Mouse (Mus musculus) small intestine, adult 2 months (tissue): ENCODE results near the gene Dhx33. TPM values are rescaled to one million over a fixed set of nuclear protein-coding genes. Genes with fewer than 3 reads are reported as not detected.
A peak's percentile ranks its signal among the peaks of the same experiment; 100 is the strongest.

Experiments
- H3K27ac ChIP-seq: fragments of 200-500 bp; 2 replicates; pipeline ENCODE4 v1.5.1; 2012; ENCODE audit warnings: low read depth, low read length, control low read depth, inconsistent platforms; ENCODE audit not compliant: insufficient read depth
- H3K27me3 ChIP-seq: fragments of 200-500 bp; 2 replicates; pipeline ENCODE4 v1.6.1; 2012; ENCODE audit warnings: mild to moderate bottlenecking, moderate library complexity, low read length, inconsistent platforms; ENCODE audit not compliant: control insufficient read depth, insufficient read depth
- H3K36me3 ChIP-seq: fragments of 200-500 bp; 2 replicates; pipeline ENCODE4 v1.6.1; 2012; ENCODE audit warnings: mild to moderate bottlenecking, low read length, control low read depth, inconsistent platforms; ENCODE audit not compliant: control insufficient read depth, insufficient read depth
- H3K4me1 ChIP-seq: fragments of 200-500 bp; 2 replicates; pipeline ENCODE4 v1.6.1; 2012; ENCODE audit warnings: low read length, inconsistent platforms, mixed read lengths; ENCODE audit not compliant: control insufficient read depth, insufficient read depth, insufficient read length
- H3K4me3 ChIP-seq: fragments of 200-500 bp; 2 replicates; pipeline ENCODE4 v1.5.1; 2012; ENCODE audit warnings: low read depth, mild to moderate bottlenecking, control low read depth, inconsistent platforms, low read length, moderate library complexity
- CTCF ChIP-seq: fragments of 200-500 bp; IDR thresholded peaks from 2 replicates; pipeline ENCODE4 v1.5.1; 2012; ENCODE audit warnings: low read depth, mild to moderate bottlenecking, control low read depth, inconsistent platforms, low read length, moderate library complexity, mixed read lengths; ENCODE audit not compliant: insufficient replicate concordance, insufficient read length; ENCODE audit errors: extremely low read depth
- POLR2A ChIP-seq: fragments of 200-500 bp; IDR thresholded peaks from 2 replicates; pipeline ENCODE4 v1.6.1; 2012; ENCODE audit warnings: low read depth, mild to moderate bottlenecking, control low read depth, inconsistent platforms, low read length, moderate library complexity
- WGBS: fragments of 180-500 bp; shearing (Covaris S2); methylation state at CpG from one replicate; pipeline ENCODE4 v1.1.7; 2018; 5-methylcytosine and 5-hydroxymethylcytosine counted together
- polyA plus RNA-seq: library from polyadenylated mRNA; depleted of rRNA; stranded (reverse); fragments of >200 nt; gene quantifications from 2 replicates; pipeline ENCODE4 v1.2.3, GENCODE M21; 2012

Gene Dhx33
- polyA plus RNA-seq, 1 experiment: 8.2 TPM

- Histone ChIP-seq H3K4me1 (peaks cover 7% of the 10 kb centered on the region), H3K4me3 (peak overlapping the region; percentile 96), H3K27me3 (no peaks in the 10 kb centered on the region), H3K36me3 (peaks cover 11% of the 10 kb centered on the region), H3K27ac (peak overlapping the region; percentile 90)
- WGBS: 12% methylated on average over 24 of the region's 24 CpGs
- TF ChIP-seq CTCF (0 out of 2 replicates have a peak, but pooled peaks have one; percentile 12), POLR2A (no peak)
Observed at GRCm38 (mm10) chr11:70970560-70971540, 33.4 kb downstream of the Dhx33 start.

GRCm38 (mm10) chr11:70969821-70970559 lies 34.2 kb downstream of the Dhx33 start, which contains the start of the genes Nup88 and Rpain:
TSS of gene Nup88 (minus strand) at chr11:70969973.
TSS of gene Rpain (plus strand) at chr11:70970213.
- TF ChIP-seq POLR2A: peak; percentile 90
- no peak for TF ChIP-seq CTCF
- Histone ChIP-seq H3K4me3 (peak within 1 kb of the TSS; percentile 96), H3K4me1 (peaks cover 7% of the 10 kb centered on the region), H3K27me3 (no peaks in the 10 kb centered on the region), H3K36me3 (peaks cover 16% of the 10 kb centered on the region), H3K27ac (peak within 1 kb of the TSS; percentile 90)
- under 1% methylated on average over 43 of the region's 43 CpGs for WGBS

GRCm38 (mm10) chr11:70969271-70969794 lies 34.9 kb downstream of the Dhx33 start:
- H3K27ac ChIP-seq: peak overlapping the region; percentile 76
- no peaks in the 10 kb centered on the region for H3K27me3 ChIP-seq
- peak overlapping the region; percentile 85 for H3K4me3 ChIP-seq
- TF ChIP-seq CTCF (no peak), POLR2A (no peak)
- H3K4me1 ChIP-seq: peaks cover 7% of the 10 kb centered on the region
- WGBS: under 1% methylated on average over 25 of the region's 25 CpGs
- H3K36me3 ChIP-seq: peaks cover 22% of the 10 kb centered on the region

- Histone ChIP-seq H3K4me3 (no peak overlapping the region), H3K4me1 (peaks cover 2% of the 10 kb centered on the region), H3K27ac (no peak overlapping the region), H3K27me3 (no peaks in the 10 kb centered on the region), H3K36me3 (peaks cover 49% of the 10 kb centered on the region)
- TF ChIP-seq CTCF (no peak), POLR2A (no peak)
- 85% methylated on average over 4 of the region's 4 CpGs for WGBS
Observed at GRCm38 (mm10) chr11:70964222-70964907, 39.9 kb downstream of the Dhx33 start.

GRCm38 (mm10) chr11:70960786-70961554 lies 43.3 kb downstream of the Dhx33 start:
- H3K27me3 ChIP-seq: no peaks in the 10 kb centered on the region
- H3K36me3 ChIP-seq: peaks cover 67% of the 10 kb centered on the region
- H3K4me1 ChIP-seq: no peaks in the 10 kb centered on the region
- no peak overlapping the region for H3K4me3 ChIP-seq
- WGBS: 88% methylated on average over 5 of the region's 5 CpGs
- no peak overlapping the region for H3K27ac ChIP-seq
- no peak for TF ChIP-seq POLR2A
- TF ChIP-seq CTCF: no peak

GRCm38 (mm10) chr11:70954711-70955110 lies 49.5 kb downstream of the Dhx33 start:
- Histone ChIP-seq H3K27me3 (no peaks in the 10 kb centered on the region), H3K27ac (no peak overlapping the region), H3K4me3 (no peak overlapping the region), H3K36me3 (peaks cover 73% of the 10 kb centered on the region), H3K4me1 (no peaks in the 10 kb centered on the region)
- no peak for TF ChIP-seq POLR2A
- no peak for TF ChIP-seq CTCF
- WGBS: 90% methylated on average over 4 of the region's 4 CpGs
